Mouse (Mus musculus) stomach, postnatal 0 days (tissue): ENCODE results near the gene Megf8.

Source experiments
- CTCF ChIP-seq: IDR thresholded peaks from 2 replicates; pipeline ENCODE4 v1.5.1; 2016; ENCODE audit warnings: antibody characterized with exemption, low read depth, mild to moderate bottlenecking, moderate library complexity
- EP300 ChIP-seq: optimal IDR thresholded peaks from 2 replicates; pipeline ENCODE3; 2016; ENCODE audit warnings: antibody characterized with exemption

GRCm38 (mm10) chr7:25392851-25393250 lies 75.9 kb downstream of the Megf8 start:
- TF ChIP-seq CTCF (no peak), EP300 (no peak)
